Mouse (Mus musculus): Measurements from ENCODE around the gene Isca2. TPM values are rescaled to one million over a fixed set of nuclear protein-coding genes. Genes with fewer than 3 reads are reported as not detected.

Isca2 gene
- 131 and 137 TPM in 2 replicates for polyA plus RNA-seq (2015; fragmentation: Nextera tagmentation; extraction: Ambion mirVana)

GRCm38 (mm10) chr12:84772726-84773441 is at the start of gene Isca2, which contains the start of gene Npc2:
TSS of gene Isca2 (plus strand) at chr12:84773251.
TSS of gene Npc2 (minus strand) at chr12:84773152.
- peaks cover 21% of the 10 kb centered on the region for H3K4me1 ChIP-seq (ENCODE audit: control insufficient read depth, insufficient read depth, low read length)
- under 1% methylated on average over 47 of the region's 50 CpGs for WGBS
- H3K27me3 ChIP-seq (ENCODE audit: control insufficient read depth, insufficient read depth, low read depth, low read length), result no peaks in the 10 kb centered on the region
- no peaks in the 10 kb centered on the region for H3K36me3 ChIP-seq (ENCODE audit: control insufficient read depth, insufficient read depth, low read length)
- H3K4me3 ChIP-seq (ENCODE audit: low read depth, low read length), result peak within 1 kb of the TSS; percentile 55
- peak; percentile 98 for ATAC-seq
- H3K4me2 ChIP-seq (ENCODE audit: low read length), result peak within 1 kb of the TSS; percentile 80
- H3K9me3 ChIP-seq (replicated peaks; ENCODE audit: control insufficient read depth, low read length, poor library complexity, severe bottlenecking), result no peaks in the 10 kb centered on the region
- peak within 1 kb of the TSS; percentile 83 for H3K27ac ChIP-seq (ENCODE audit: low read length)
- H3K9ac ChIP-seq (ENCODE audit: low read depth, low read length), result peak within 1 kb of the TSS; percentile 75

- H3K27ac ChIP-seq (ENCODE audit: low read length), result no peak overlapping the region
- H3K4me2 ChIP-seq (ENCODE audit: low read length), result no peak overlapping the region
- no peak for ATAC-seq
- no peak overlapping the region for H3K4me3 ChIP-seq (ENCODE audit: low read depth, low read length)
- no peaks in the 10 kb centered on the region; the same call in 1 of the 2 replicates for H3K27me3 ChIP-seq (ENCODE audit: control insufficient read depth, insufficient read depth, low read depth, low read length)
- no peak overlapping the region for H3K9ac ChIP-seq (ENCODE audit: low read depth, low read length)
- H3K9me3 ChIP-seq (replicated peaks; ENCODE audit: control insufficient read depth, low read length, poor library complexity, severe bottlenecking), result 0 out of 2 replicates have a peak, but pooled peaks cover 3% of the 10 kb centered on the region
- 91% methylated on average over 4 of the region's 4 CpGs for WGBS
- H3K4me1 ChIP-seq (ENCODE audit: control insufficient read depth, insufficient read depth, low read length), result no peaks in the 10 kb centered on the region
- no peaks in the 10 kb centered on the region for H3K36me3 ChIP-seq (ENCODE audit: control insufficient read depth, insufficient read depth, low read length)
These were observed 46.7 kb upstream of the Isca2 start for GRCm38 (mm10) chr12:84726391-84726790.

GRCm38 (mm10) chr12:84726986-84727385 is 46.1 kb upstream of the Isca2 start:
- 49% methylated on average over 4 of the region's 4 CpGs for WGBS
- H3K4me3 ChIP-seq (ENCODE audit: low read depth, low read length), result no peak overlapping the region
- H3K4me2 ChIP-seq (ENCODE audit: low read length), result no peak overlapping the region
- H3K27ac ChIP-seq (ENCODE audit: low read length), result no peak overlapping the region
- ATAC-seq, result no peak
- no peak overlapping the region for H3K9ac ChIP-seq (ENCODE audit: low read depth, low read length)
- H3K4me1 ChIP-seq (ENCODE audit: control insufficient read depth, insufficient read depth, low read length), result no peaks in the 10 kb centered on the region
- H3K36me3 ChIP-seq (ENCODE audit: control insufficient read depth, insufficient read depth, low read length), result no peaks in the 10 kb centered on the region
- 0 out of 2 replicates have a peak, but pooled peaks cover 3% of the 10 kb centered on the region for H3K9me3 ChIP-seq (replicated peaks; ENCODE audit: control insufficient read depth, low read length, poor library complexity, severe bottlenecking)
- H3K27me3 ChIP-seq (ENCODE audit: control insufficient read depth, insufficient read depth, low read depth, low read length), result no peaks in the 10 kb centered on the region; the same call in 1 of the 2 replicates

- 81% methylated on average over 5 of the region's 5 CpGs for WGBS
- H3K9ac ChIP-seq (ENCODE audit: low read depth, low read length), result no peak overlapping the region
- no peaks in the 10 kb centered on the region; the same call in 1 of the 2 replicates for H3K27me3 ChIP-seq (ENCODE audit: control insufficient read depth, insufficient read depth, low read depth, low read length)
- H3K9me3 ChIP-seq (replicated peaks; ENCODE audit: control insufficient read depth, low read length, poor library complexity, severe bottlenecking), result 0 out of 2 replicates have a peak, but pooled peaks cover 3% of the 10 kb centered on the region
- ATAC-seq, result no peak
- H3K4me2 ChIP-seq (ENCODE audit: low read length), result no peak overlapping the region
- H3K27ac ChIP-seq (ENCODE audit: low read length), result no peak overlapping the region
- no peaks in the 10 kb centered on the region for H3K4me1 ChIP-seq (ENCODE audit: control insufficient read depth, insufficient read depth, low read length)
- H3K36me3 ChIP-seq (ENCODE audit: control insufficient read depth, insufficient read depth, low read length), result no peaks in the 10 kb centered on the region
- H3K4me3 ChIP-seq (ENCODE audit: low read depth, low read length), result no peak overlapping the region
These were observed 45.6 kb upstream of the Isca2 start for GRCm38 (mm10) chr12:84727434-84727833.

GRCm38 (mm10) chr12:84728421-84728820 is 44.6 kb upstream of the Isca2 start:
- Histone ChIP-seq H3K36me3 (ENCODE audit: control insufficient read depth, insufficient read depth, low read length) (no peaks in the 10 kb centered on the region), H3K4me1 (ENCODE audit: control insufficient read depth, insufficient read depth, low read length) (no peaks in the 10 kb centered on the region), H3K4me2 (ENCODE audit: low read length) (no peak overlapping the region), H3K4me3 (ENCODE audit: low read depth, low read length) (no peak overlapping the region), H3K9me3 (replicated peaks; ENCODE audit: control insufficient read depth, low read length, poor library complexity, severe bottlenecking) (0 out of 2 replicates have a peak, but pooled peaks cover 3% of the 10 kb centered on the region), H3K9ac (ENCODE audit: low read depth, low read length) (no peak overlapping the region), H3K27me3 (ENCODE audit: control insufficient read depth, insufficient read depth, low read depth, low read length) (no peaks in the 10 kb centered on the region; the same call in 1 of the 2 replicates), H3K27ac (ENCODE audit: low read length) (no peak overlapping the region)
- ATAC-seq, result no peak
- 96% methylated on average over 10 of the region's 10 CpGs for WGBS

GRCm38 (mm10) chr12:84733366-84733765 is 39.7 kb upstream of the Isca2 start:
- WGBS, result 79% methylated on average over 13 of the region's 13 CpGs
- no peak overlapping the region for H3K4me2 ChIP-seq (ENCODE audit: low read length)
- ATAC-seq, result no peak

GRCm38 (mm10) chr12:84743496-84743895 is 29.6 kb upstream of the Isca2 start:
- Histone ChIP-seq H3K4me2 (ENCODE audit: low read length) (no peak overlapping the region), H3K9ac (ENCODE audit: low read depth, low read length) (no peak overlapping the region), H3K27ac (ENCODE audit: low read length) (no peak overlapping the region), H3K4me1 (ENCODE audit: control insufficient read depth, insufficient read depth, low read length) (no peaks in the 10 kb centered on the region; the same call in 1 of the 2 replicates), H3K27me3 (ENCODE audit: control insufficient read depth, insufficient read depth, low read depth, low read length) (no peaks in the 10 kb centered on the region), H3K4me3 (ENCODE audit: low read depth, low read length) (no peak overlapping the region), H3K9me3 (replicated peaks; ENCODE audit: control insufficient read depth, low read length, poor library complexity, severe bottlenecking) (no peaks in the 10 kb centered on the region), H3K36me3 (ENCODE audit: control insufficient read depth, insufficient read depth, low read length) (no peaks in the 10 kb centered on the region)
- WGBS, result 93% methylated on average over 10 of the region's 10 CpGs
- no peak for ATAC-seq

More at GRCm38 (mm10) chr12:84733366-84733765, 39.7 kb upstream of the Isca2 start:
- H3K27ac ChIP-seq (ENCODE audit: low read length), result no peak overlapping the region
- no peaks in the 10 kb centered on the region for H3K9me3 ChIP-seq (replicated peaks; ENCODE audit: control insufficient read depth, low read length, poor library complexity, severe bottlenecking)
- H3K4me1 ChIP-seq (ENCODE audit: control insufficient read depth, insufficient read depth, low read length), result no peaks in the 10 kb centered on the region
- H3K36me3 ChIP-seq (ENCODE audit: control insufficient read depth, insufficient read depth, low read length), result no peaks in the 10 kb centered on the region
- H3K9ac ChIP-seq (ENCODE audit: low read depth, low read length), result no peak overlapping the region
- H3K4me3 ChIP-seq (ENCODE audit: low read depth, low read length), result no peak overlapping the region
- no peaks in the 10 kb centered on the region for H3K27me3 ChIP-seq (ENCODE audit: control insufficient read depth, insufficient read depth, low read depth, low read length)

GRCm38 (mm10) chr12:84745700-84746099 is 27.4 kb upstream of the Isca2 start:
- H3K36me3 ChIP-seq (ENCODE audit: control insufficient read depth, insufficient read depth, low read length), result no peaks in the 10 kb centered on the region
- ATAC-seq, result no peak
- H3K27me3 ChIP-seq (ENCODE audit: control insufficient read depth, insufficient read depth, low read depth, low read length), result no peaks in the 10 kb centered on the region
- no peak overlapping the region for H3K27ac ChIP-seq (ENCODE audit: low read length)
- WGBS, result 63% methylated on average over 4 of the region's 4 CpGs
- H3K4me3 ChIP-seq (ENCODE audit: low read depth, low read length), result no peak overlapping the region
- H3K9ac ChIP-seq (ENCODE audit: low read depth, low read length), result no peak overlapping the region
- no peaks in the 10 kb centered on the region; the same call in 1 of the 2 replicates for H3K4me1 ChIP-seq (ENCODE audit: control insufficient read depth, insufficient read depth, low read length)
- H3K4me2 ChIP-seq (ENCODE audit: low read length), result no peak overlapping the region
- no peaks in the 10 kb centered on the region for H3K9me3 ChIP-seq (replicated peaks; ENCODE audit: control insufficient read depth, low read length, poor library complexity, severe bottlenecking)

- Histone ChIP-seq H3K9me3 (replicated peaks; ENCODE audit: control insufficient read depth, low read length, poor library complexity, severe bottlenecking) (no peaks in the 10 kb centered on the region), H3K4me3 (ENCODE audit: low read depth, low read length) (no peak overlapping the region), H3K27ac (ENCODE audit: low read length) (no peak overlapping the region), H3K27me3 (ENCODE audit: control insufficient read depth, insufficient read depth, low read depth, low read length) (no peaks in the 10 kb centered on the region), H3K9ac (ENCODE audit: low read depth, low read length) (no peak overlapping the region), H3K4me2 (ENCODE audit: low read length) (no peak overlapping the region), H3K4me1 (ENCODE audit: control insufficient read depth, insufficient read depth, low read length) (peaks cover 16% of the 10 kb centered on the region), H3K36me3 (ENCODE audit: control insufficient read depth, insufficient read depth, low read length) (no peaks in the 10 kb centered on the region)
- WGBS, result 85% methylated on average over 3 of the region's 3 CpGs
- no peak for ATAC-seq
These were observed 24.9 kb upstream of the Isca2 start for GRCm38 (mm10) chr12:84748134-84748533.

Measured in midbrain, embryonic 16.5 days (tissue).